Mouse (Mus musculus) thymus, adult 2 months (tissue): ENCODE results near the gene Esyt3. TPM values are rescaled to one million over a fixed set of nuclear protein-coding genes. Genes with fewer than 3 reads are reported as not detected.

Experiments used
- DNase-seq: peaks from one replicate; pipeline ENCODE4 v3.0.0; 2021
- H3K27ac ChIP-seq: fragments of 200-500 bp; 2 replicates; pipeline ENCODE4 v1.5.1; 2012; ENCODE audit warnings: low read length, control low read depth; ENCODE audit not compliant: control insufficient read depth, insufficient read depth
- H3K27me3 ChIP-seq: fragments of 200-500 bp; 2 replicates; pipeline ENCODE4 v1.6.1; 2012; ENCODE audit warnings: mild to moderate bottlenecking, low read length, moderate library complexity, mixed read lengths; ENCODE audit not compliant: control insufficient read depth, insufficient read depth
- H3K36me3 ChIP-seq: fragments of 200-500 bp; 2 replicates; pipeline ENCODE4 v1.6.1; 2012; ENCODE audit warnings: mild to moderate bottlenecking, low read length, moderate library complexity; ENCODE audit not compliant: control insufficient read depth, insufficient read depth
- H3K4me1 ChIP-seq: fragments of 200-500 bp; replicated peaks from 2 replicates; pipeline ENCODE4 v1.6.1; 2012; ENCODE audit warnings: low read length; ENCODE audit not compliant: control insufficient read depth, insufficient read depth
- H3K4me3 ChIP-seq: fragments of 200-500 bp; 2 replicates; pipeline ENCODE4 v1.5.1; 2012; ENCODE audit warnings: mild to moderate bottlenecking, low read length, control low read depth, moderate library complexity; ENCODE audit not compliant: control insufficient read depth, insufficient read depth
- CTCF ChIP-seq: fragments of 200-500 bp; IDR thresholded peaks from 2 replicates; pipeline ENCODE4 v1.5.1; 2012; ENCODE audit warnings: mild to moderate bottlenecking, control low read depth, low read length, moderate library complexity, borderline replicate concordance; ENCODE audit not compliant: control insufficient read depth, poor library complexity, insufficient read depth; ENCODE audit errors: extremely low read depth
- POLR2A ChIP-seq: fragments of 200-500 bp; IDR thresholded peaks from 2 replicates; pipeline ENCODE4 v1.6.1; 2012; ENCODE audit warnings: mild to moderate bottlenecking, low read length, control low read depth, moderate library complexity; ENCODE audit not compliant: control insufficient read depth, poor library complexity, insufficient read depth; ENCODE audit errors: extremely low read depth
- WGBS: fragments of 180-500 bp; shearing (Covaris S2); methylation state at CpG from one replicate; pipeline ENCODE4 v1.1.7; 2018; 5-methylcytosine and 5-hydroxymethylcytosine counted together
- polyA plus RNA-seq: library from polyadenylated mRNA; depleted of rRNA; stranded (reverse); fragments of >200 nt; gene quantifications from 2 replicates; pipeline ENCODE4 v1.2.3, GENCODE M21; 2012

Gene Esyt3
- polyA plus RNA-seq, 1 experiment, result 0.66 TPM

GRCm38 (mm10) chr9:99359012-99359411 lies 655 bp upstream of the Esyt3 start:
- DNase-seq, result no peak
- WGBS, result 67% methylated on average over 15 of the region's 15 CpGs
- peaks cover 6% of the 10 kb centered on the region; the same call in 1 of the 2 replicates for H3K27me3 ChIP-seq

GRCm38 (mm10) chr9:99357561-99357920 lies 816 bp downstream of the Esyt3 start:
- Histone ChIP-seq H3K4me3 (no peak overlapping the region), H3K27me3 (peaks cover 6% of the 10 kb centered on the region; the same call in 1 of the 2 replicates), H3K36me3 (no peaks in the 10 kb centered on the region), H3K4me1 (no peaks in the 10 kb centered on the region), H3K27ac (no peak overlapping the region)
- DNase-seq, result no peak
- TF ChIP-seq CTCF, result no peak
- no peak for TF ChIP-seq POLR2A
- whole genome bisulfite sequencing, result 10% methylated on average over 19 of the region's 19 CpGs

More at GRCm38 (mm10) chr9:99359012-99359411, 655 bp upstream of the Esyt3 start:
- no peak for TF ChIP-seq POLR2A
- TF ChIP-seq CTCF, result no peak
- Histone ChIP-seq H3K4me3 (no peak overlapping the region), H3K4me1 (no peaks in the 10 kb centered on the region), H3K27ac (no peak overlapping the region), H3K36me3 (no peaks in the 10 kb centered on the region)

- 63% methylated on average over 5 of the region's 5 CpGs for WGBS
- H3K4me1 ChIP-seq, result no peaks in the 10 kb centered on the region
- no peak overlapping the region for H3K4me3 ChIP-seq
- TF ChIP-seq CTCF, result no peak
- TF ChIP-seq POLR2A, result no peak
- no peak overlapping the region for H3K27ac ChIP-seq
- H3K27me3 ChIP-seq, result peaks cover 6% of the 10 kb centered on the region; the same call in 1 of the 2 replicates
- DNase-seq, result no peak
- H3K36me3 ChIP-seq, result no peaks in the 10 kb centered on the region
These were observed 2.4 kb downstream of the Esyt3 start for GRCm38 (mm10) chr9:99355971-99356370.

GRCm38 (mm10) chr9:99354796-99355195 lies 3.6 kb downstream of the Esyt3 start:
- DNase-seq, result no peak
- Histone ChIP-seq H3K27ac (no peak overlapping the region), H3K4me1 (no peaks in the 10 kb centered on the region), H3K36me3 (no peaks in the 10 kb centered on the region), H3K4me3 (no peak overlapping the region), H3K27me3 (peaks cover 6% of the 10 kb centered on the region; the same call in 1 of the 2 replicates)
- TF ChIP-seq CTCF, result no peak
- TF ChIP-seq POLR2A, result no peak
- WGBS, result 82% methylated on average over 5 of the region's 5 CpGs

- TF ChIP-seq CTCF (no peak), POLR2A (no peak)
- Histone ChIP-seq H3K4me3 (no peak overlapping the region), H3K4me1 (no peaks in the 10 kb centered on the region), H3K27me3 (peaks cover 6% of the 10 kb centered on the region; the same call in 1 of the 2 replicates), H3K27ac (no peak overlapping the region), H3K36me3 (no peaks in the 10 kb centered on the region)
- 53% methylated on average over 6 of the region's 6 CpGs for WGBS
- DNase-seq, result no peak
These were observed 5.0 kb downstream of the Esyt3 start for GRCm38 (mm10) chr9:99353390-99353789.

- no peak overlapping the region for H3K4me3 ChIP-seq
- WGBS, result 27% methylated on average over 4 of the region's 4 CpGs
- no peaks in the 10 kb centered on the region for H3K36me3 ChIP-seq
- TF ChIP-seq CTCF, result no peak
- TF ChIP-seq POLR2A, result no peak
- H3K4me1 ChIP-seq, result no peaks in the 10 kb centered on the region
- DNase-seq, result no peak
- H3K27me3 ChIP-seq, result peaks cover 4% of the 10 kb centered on the region; the same call in 1 of the 2 replicates
- no peak overlapping the region for H3K27ac ChIP-seq
These were observed 5.4 kb downstream of the Esyt3 start for GRCm38 (mm10) chr9:99352964-99353363.

- Histone ChIP-seq H3K4me3 (no peak overlapping the region), H3K4me1 (no peaks in the 10 kb centered on the region), H3K36me3 (no peaks in the 10 kb centered on the region), H3K27ac (no peak overlapping the region), H3K27me3 (no peaks in the 10 kb centered on the region)
- no peak for DNase-seq
- 50% methylated on average over 4 of the region's 4 CpGs for WGBS
- no peak for TF ChIP-seq CTCF
- TF ChIP-seq POLR2A, result no peak
These were observed 13.0 kb downstream of the Esyt3 start for GRCm38 (mm10) chr9:99345351-99345792.

- Histone ChIP-seq H3K36me3 (no peaks in the 10 kb centered on the region), H3K27ac (no peak overlapping the region), H3K27me3 (no peaks in the 10 kb centered on the region), H3K4me1 (no peaks in the 10 kb centered on the region), H3K4me3 (no peak overlapping the region)
- TF ChIP-seq CTCF (no peak), POLR2A (no peak)
- WGBS, result 67% methylated on average over 3 of the region's 3 CpGs
- DNase-seq, result no peak
These were observed 16.8 kb downstream of the Esyt3 start for GRCm38 (mm10) chr9:99341600-99341999.
